Mouse (Mus musculus) liver, adult 2 months (tissue): ENCODE measurements around the gene Nsl1.

Experiments
- CTCF ChIP-seq: fragments of 200-500 bp; IDR thresholded peaks from 2 replicates; pipeline ENCODE4 v1.5.1; 2011; ENCODE audit warnings: low read depth, low read length, control low read depth
- POLR2A ChIP-seq: fragments of 200-500 bp; IDR thresholded peaks from 2 replicates; pipeline ENCODE4 v1.6.1; 2011; ENCODE audit warnings: low read length, control low read depth; ENCODE audit not compliant: insufficient read depth; ENCODE audit errors: extremely low read depth

DNA sequence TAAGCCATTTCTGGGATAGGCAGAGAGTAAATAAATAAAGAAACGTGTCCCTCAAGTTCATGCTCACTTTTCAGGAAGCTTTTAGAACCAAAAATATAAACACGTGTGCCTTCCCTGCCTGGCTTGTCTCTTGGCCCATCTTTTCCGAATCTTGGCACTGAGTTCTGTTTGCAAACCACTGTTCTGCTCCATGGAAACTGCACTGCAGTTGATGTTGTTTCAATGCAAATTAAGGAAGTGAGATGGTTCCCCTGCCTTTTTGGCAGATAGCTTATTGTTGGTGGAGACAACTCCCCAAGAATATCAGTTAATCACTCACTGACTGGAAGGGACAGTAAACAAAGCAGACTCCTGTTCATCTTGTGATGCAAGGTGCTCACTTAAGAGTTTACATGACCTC is 59.9 kb downstream of the Nsl1 start:
- TF ChIP-seq CTCF, result no peak
- no peak for TF ChIP-seq POLR2A
